Mouse (Mus musculus) spleen, adult 12 weeks (tissue): ENCODE results near the gene C2.
A peak's percentile ranks its signal among the peaks of the same experiment; 100 is the strongest.

ENCODE experiments used
- DNase-seq: peaks from one replicate; pipeline ENCODE4 v3.0.0; 2022; ENCODE audit warnings: low spot score

The C2 gene

DNA sequence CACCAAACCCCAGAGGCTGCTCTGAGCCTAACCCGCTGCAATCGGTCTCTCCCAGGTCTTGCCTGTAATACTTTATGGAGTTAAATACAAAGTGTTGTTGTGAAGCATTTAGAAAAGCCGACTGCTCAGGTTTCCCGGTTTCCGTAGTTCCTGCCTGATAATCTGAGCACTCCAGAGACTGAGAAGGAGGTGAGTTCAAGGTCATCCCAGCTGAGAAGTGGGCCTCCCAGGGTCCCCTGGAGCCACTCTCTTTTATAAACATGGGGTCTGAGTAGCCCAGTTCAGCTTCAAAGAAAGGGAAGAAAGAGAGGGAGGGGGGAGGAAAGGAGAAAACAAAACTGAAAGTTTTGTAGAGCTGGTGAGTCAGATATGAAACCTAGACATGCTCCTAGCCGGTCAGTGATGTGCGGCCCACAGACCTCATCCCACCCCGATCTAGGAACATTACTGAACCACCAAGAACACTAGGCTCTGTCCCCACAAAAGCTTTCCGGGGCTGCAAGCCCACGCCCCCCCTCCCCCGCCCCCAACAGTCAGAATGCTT, 18.7 kb downstream of the C2 start, which contains the start of gene Zbtb12:
Gene Zbtb12, plus strand, starts transcription at position 148 of the 544 bp plus-strand sequence.
- DNase-seq, result no peak

DNA sequence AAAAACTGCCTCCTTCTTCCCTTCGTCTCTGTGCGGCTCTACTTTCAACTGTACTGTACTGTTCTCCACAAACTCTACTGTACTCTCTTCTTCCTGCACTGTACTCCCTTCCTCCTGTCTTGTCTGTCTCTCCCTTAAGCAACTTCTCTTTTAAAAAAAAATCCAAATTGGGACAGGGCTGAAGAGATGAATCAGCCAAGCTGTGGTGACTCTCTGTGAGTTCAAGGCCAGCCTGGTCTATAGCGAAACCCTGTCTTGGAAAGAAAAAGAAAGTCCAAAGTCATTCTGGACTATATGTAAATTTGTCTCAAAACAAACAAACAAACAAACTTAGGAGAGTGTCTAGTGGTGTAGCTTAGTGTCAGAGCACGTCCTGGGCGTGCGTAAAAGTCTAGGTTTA, 23.7 kb downstream of the C2 start:
- DNase-seq, result no peak

DNA sequence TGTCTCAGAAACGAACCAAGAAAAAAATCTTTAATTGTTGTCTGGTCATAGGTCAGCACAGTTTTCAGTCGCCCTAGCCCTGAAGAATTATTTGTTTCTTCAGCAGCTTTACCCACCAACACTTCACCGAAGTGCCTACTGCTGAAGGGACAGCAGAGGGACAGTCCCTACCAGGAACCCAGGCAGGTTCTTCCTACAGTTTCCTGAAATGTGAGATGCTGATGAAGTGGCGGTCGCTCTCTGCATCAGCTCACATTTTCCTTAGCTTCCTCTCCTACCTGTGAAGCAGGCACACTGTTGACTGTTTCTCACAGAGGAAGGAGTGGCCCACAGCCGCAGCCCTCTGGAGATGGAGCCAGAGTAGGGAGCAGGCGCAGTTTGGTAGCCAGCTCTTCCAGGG, 32.1 kb downstream of the C2 start:
- no peak for DNase-seq

DNA sequence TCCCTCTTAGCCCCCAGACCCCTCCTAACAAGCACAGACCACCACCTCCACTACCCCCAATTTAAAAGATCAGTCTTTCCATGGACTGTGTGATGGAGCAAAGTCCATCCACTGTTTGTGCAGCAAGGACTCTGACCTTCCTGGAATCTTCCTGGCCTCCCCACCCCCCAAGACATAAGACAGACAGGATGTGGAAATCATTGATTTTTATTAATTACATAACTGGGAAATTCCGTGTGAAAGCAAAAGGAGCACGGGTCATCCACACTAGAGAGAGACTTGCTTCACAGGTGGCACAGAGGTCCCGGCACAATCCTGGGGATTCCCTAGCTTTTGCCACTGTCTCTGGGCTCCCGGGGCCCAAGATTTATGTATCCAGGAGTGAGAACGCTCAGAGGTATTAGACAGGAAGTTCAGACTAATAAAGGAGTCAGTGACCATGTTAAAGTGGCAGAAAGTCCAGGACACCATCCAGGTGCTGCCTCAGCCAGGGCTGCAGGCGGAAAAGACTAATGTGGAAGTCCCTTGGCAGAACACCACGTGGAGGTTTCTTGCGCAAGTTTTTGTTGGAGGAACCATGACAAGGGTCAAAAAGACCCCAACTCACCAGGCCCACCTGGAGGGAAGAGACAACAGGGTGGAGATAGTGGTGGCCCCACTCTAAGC, 35.5 kb downstream of the C2 start, which contains the start of gene Cfb:
Gene Cfb, minus strand, starts transcription at position 103 of the 666 bp plus-strand sequence.
- no peak for DNase-seq

- DNase-seq, result no peak
Measured at GRCm38 (mm10) chr17:34861704-34862415, 36.2 kb downstream of the C2 start.

- no peak for DNase-seq
Measured at GRCm38 (mm10) chr17:34860514-34860913, 37.6 kb downstream of the C2 start.

- DNase-seq, result no peak
Measured at GRCm38 (mm10) chr17:34858670-34859069, 39.4 kb downstream of the C2 start.

DNA sequence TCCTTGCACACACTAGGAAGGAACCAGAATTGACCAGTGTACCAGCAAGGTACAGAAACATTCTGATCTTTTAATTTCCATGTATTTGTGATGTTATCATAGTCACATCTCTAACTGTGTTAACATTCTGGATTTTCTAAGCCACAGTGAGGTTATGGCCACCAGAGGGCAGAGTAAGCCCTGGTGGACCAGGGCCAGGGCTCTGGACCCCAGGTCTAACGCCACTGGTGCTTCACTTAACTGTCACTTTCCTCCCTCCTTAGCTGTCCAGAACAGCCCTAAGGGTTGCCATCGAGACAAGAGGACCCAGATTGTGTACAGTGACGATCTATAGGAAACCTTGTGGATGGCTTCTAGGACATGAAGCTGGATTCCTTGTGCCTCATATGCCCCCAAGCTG, 42.2 kb downstream of the C2 start:
- no peak for DNase-seq

- no peak for DNase-seq
Measured at GRCm38 (mm10) chr17:34854761-34855160, 43.3 kb downstream of the C2 start.

DNA sequence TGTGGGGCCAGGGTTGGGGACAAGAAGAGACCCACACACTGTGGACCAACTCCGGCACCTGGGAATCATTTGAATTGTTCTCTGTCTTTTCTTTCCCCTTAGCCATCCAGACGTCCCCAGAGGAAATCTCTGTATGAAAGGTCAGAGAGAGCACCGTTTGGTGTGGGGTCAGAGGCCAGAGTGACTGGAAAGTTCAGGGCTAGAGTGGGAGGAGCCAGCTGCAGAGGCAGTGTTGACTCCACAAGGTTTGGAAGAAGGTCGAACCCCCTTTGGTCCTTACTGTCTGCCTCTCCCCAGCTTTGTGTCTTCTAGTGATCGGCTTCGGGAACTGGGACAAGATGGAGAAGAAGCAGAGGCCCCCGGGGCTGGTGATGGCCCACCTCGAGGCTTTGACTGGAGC, 44.6 kb downstream of the C2 start:
- no peak for DNase-seq

- no peak for DNase-seq
Measured at GRCm38 (mm10) chr17:34850517-34851125, 47.4 kb downstream of the C2 start.

- peak; percentile 97 for DNase-seq
Measured at GRCm38 (mm10) chr17:34849722-34850516, 48.1 kb downstream of the C2 start, which contains the start of the genes Skiv2l and Nelfe. TSS of gene Skiv2l (minus strand) at chr17:34850210. TSS of gene Nelfe (plus strand) at chr17:34850391.

DNA sequence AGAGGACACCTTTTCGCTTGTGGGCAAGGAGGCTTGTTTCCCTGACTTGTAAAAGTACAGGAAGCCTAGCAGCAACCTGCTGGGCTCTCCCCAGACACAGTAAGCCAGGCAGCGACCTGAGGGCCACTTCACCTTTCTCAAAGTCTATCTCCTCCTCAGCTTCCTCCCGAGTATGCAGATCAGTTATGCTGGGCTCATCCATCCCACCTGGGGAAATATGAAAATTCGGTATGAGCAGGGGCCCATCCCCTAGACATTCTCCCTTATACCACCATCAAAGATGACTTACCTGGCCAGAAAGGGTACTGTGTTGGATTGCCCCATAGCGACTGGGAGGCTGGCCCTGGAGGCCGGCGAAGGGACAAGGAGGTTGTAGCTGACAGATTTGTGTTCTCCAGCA, 50.5 kb downstream of the C2 start:
- DNase-seq, result no peak

- DNase-seq, result no peak
Measured at GRCm38 (mm10) chr17:34847192-34847591, 50.9 kb downstream of the C2 start.

- DNase-seq, result no peak
Measured at GRCm38 (mm10) chr17:34844884-34845283, 53.2 kb downstream of the C2 start.

GRCm38 (mm10) chr17:34840736-34841307, 57.2 kb downstream of the C2 start:
- DNase-seq, result no peak

DNA sequence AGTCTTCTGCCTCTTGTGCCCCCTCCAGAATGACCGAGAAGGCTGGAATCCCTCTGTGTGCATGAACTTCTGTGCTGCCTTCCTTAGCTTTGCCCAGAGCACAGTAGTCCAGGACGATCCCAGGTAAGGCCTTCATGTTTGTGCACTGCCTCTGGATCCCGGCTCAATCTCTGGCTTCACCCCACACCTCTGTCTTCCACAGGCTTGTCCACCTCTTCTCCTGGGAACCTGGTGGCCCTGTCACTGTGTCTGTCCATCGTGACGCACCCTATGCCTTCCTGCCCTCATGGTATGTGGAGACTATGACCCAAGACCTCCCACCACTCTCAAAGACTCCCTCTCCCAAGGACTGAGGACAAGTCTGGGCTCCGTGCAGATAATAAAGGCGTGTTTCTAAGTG, 59.3 kb downstream of the C2 start:
- no peak for DNase-seq

DNA sequence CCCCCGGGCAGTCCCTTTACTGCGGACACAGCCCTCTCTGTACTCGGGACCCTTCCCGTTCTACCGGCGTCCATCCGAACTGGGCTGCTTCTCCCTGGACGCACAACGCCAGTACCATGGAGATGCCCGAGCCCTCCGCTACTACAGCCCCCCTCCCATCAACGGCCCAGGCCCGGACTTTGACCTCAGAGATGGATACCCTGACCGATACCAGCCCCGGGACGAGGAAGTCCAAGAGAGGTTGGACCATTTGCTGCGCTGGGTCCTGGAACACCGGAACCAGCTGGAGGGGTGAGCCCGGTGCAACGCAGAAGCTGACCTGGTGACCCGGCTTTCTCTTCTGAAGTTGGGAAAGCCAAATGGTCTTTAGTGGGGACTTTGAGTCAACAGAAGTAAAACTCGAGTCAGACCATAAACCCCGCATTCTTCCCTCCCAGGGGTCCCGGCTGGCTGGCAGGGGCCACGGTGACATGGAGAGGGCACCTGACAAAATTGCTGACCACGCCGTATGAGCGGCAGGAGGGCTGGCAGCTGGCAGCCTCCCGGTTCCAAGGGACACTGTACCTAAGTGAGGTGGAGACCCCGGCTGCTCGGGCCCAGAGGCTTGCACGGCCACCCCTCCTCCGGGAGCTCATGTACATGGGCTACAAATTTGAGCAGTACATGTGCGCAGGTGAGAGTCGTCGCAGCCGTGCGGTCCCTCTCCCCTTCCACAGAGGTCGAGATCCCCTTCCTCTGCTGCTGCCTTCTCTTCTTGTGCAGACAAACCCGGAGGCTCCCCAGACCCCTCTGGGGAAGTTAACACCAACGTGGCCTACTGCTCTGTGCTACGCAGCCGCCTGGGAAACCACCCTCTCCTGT, 60.4 kb downstream of the C2 start:
- DNase-seq, result no peak

- DNase-seq, result peak; percentile 89
Measured at GRCm38 (mm10) chr17:34836856-34837221, 61.2 kb downstream of the C2 start, which contains the start of the genes Stk19 and Dxo. TSS of gene Stk19 (minus strand) at chr17:34836945. TSS of gene Dxo (plus strand) at chr17:34837019.

- DNase-seq, result no peak
Measured at GRCm38 (mm10) chr17:34836155-34836855, 61.8 kb downstream of the C2 start.
